Mouse (Mus musculus): ENCODE data around the gene Prkn. TPM values are rescaled to one million over a fixed set of nuclear protein-coding genes. Genes with fewer than 3 reads are reported as not detected.

Gene Prkn
- polyA plus RNA-seq, 1 experiment from 2014 or later: 0.68 TPM

GRCm38 (mm10) chr17:11664610-11665345 is 824.6 kb downstream of the Prkn start:
- Histone ChIP-seq H3K4me3 (peak overlapping the region; percentile 35), H3K9me3 (replicated peaks) (no peaks in the 10 kb centered on the region), H3K36me3 (no peaks in the 10 kb centered on the region), H3K4me1 (peaks cover 8% of the 10 kb centered on the region; the same call in 1 of the 2 replicates), H3K27me3 (ENCODE audit: low read depth, poor library complexity, severe bottlenecking) (0 out of 2 replicates have a peak, but pooled peaks cover 3% of the 10 kb centered on the region), H3K27ac (replicated peaks) (no peak overlapping the region)
- DNase-seq (ENCODE audit: low spot score): no peak
- 46% methylated on average over 20 of the region's 20 CpGs for WGBS

- Histone ChIP-seq H3K9me3 (replicated peaks) (no peaks in the 10 kb centered on the region), H3K27me3 (ENCODE audit: low read depth, poor library complexity, severe bottlenecking) (no peaks in the 10 kb centered on the region; the same call in 1 of the 2 replicates), H3K4me1 (no peaks in the 10 kb centered on the region), H3K4me3 (no peak overlapping the region), H3K27ac (replicated peaks) (no peak overlapping the region), H3K36me3 (no peaks in the 10 kb centered on the region)
- 93% methylated on average over 6 of the region's 6 CpGs for WGBS
- no peak for DNase-seq (ENCODE audit: low spot score)
Observed at GRCm38 (mm10) chr17:11679716-11680115, 839.5 kb downstream of the Prkn start.

- Histone ChIP-seq H3K4me1 (no peaks in the 10 kb centered on the region), H3K27me3 (ENCODE audit: low read depth, poor library complexity, severe bottlenecking) (no peaks in the 10 kb centered on the region; the same call in 1 of the 2 replicates), H3K27ac (replicated peaks) (no peak overlapping the region), H3K9me3 (replicated peaks) (no peaks in the 10 kb centered on the region), H3K36me3 (no peaks in the 10 kb centered on the region), H3K4me3 (no peak overlapping the region)
- no peak for DNase-seq (ENCODE audit: low spot score)
- 88% methylated on average over 9 of the region's 9 CpGs for WGBS
Observed at GRCm38 (mm10) chr17:11680456-11680855, 840.3 kb downstream of the Prkn start.

GRCm38 (mm10) chr17:11681825-11682372 is 841.7 kb downstream of the Prkn start:
- H3K27ac ChIP-seq (replicated peaks): no peak overlapping the region
- no peak for DNase-seq (ENCODE audit: low spot score)
- no peaks in the 10 kb centered on the region for H3K9me3 ChIP-seq (replicated peaks)
- WGBS: 52% methylated on average over 11 of the region's 11 CpGs
- no peaks in the 10 kb centered on the region for H3K36me3 ChIP-seq
- no peak overlapping the region for H3K4me3 ChIP-seq
- H3K27me3 ChIP-seq (ENCODE audit: low read depth, poor library complexity, severe bottlenecking): no peaks in the 10 kb centered on the region; the same call in 1 of the 2 replicates
- H3K4me1 ChIP-seq: no peaks in the 10 kb centered on the region

GRCm38 (mm10) chr17:11705005-11705404 is 864.8 kb downstream of the Prkn start:
- no peak for DNase-seq (ENCODE audit: low spot score)
- Histone ChIP-seq H3K27me3 (ENCODE audit: low read depth, poor library complexity, severe bottlenecking) (no peaks in the 10 kb centered on the region), H3K4me3 (no peak overlapping the region), H3K27ac (replicated peaks) (no peak overlapping the region), H3K36me3 (no peaks in the 10 kb centered on the region), H3K9me3 (replicated peaks) (no peaks in the 10 kb centered on the region), H3K4me1 (no peaks in the 10 kb centered on the region)
- WGBS: 81% methylated on average over 4 of the region's 4 CpGs

GRCm38 (mm10) chr17:11705761-11706160 is 865.6 kb downstream of the Prkn start:
- 93% methylated on average over 9 of the region's 9 CpGs for WGBS
- no peaks in the 10 kb centered on the region for H3K4me1 ChIP-seq
- no peaks in the 10 kb centered on the region for H3K9me3 ChIP-seq (replicated peaks)
- H3K4me3 ChIP-seq: no peak overlapping the region
- DNase-seq (ENCODE audit: low spot score): no peak
- no peak overlapping the region for H3K27ac ChIP-seq (replicated peaks)
- no peaks in the 10 kb centered on the region for H3K36me3 ChIP-seq
- no peaks in the 10 kb centered on the region for H3K27me3 ChIP-seq (ENCODE audit: low read depth, poor library complexity, severe bottlenecking)

- 89% methylated on average over 4 of the region's 4 CpGs for WGBS
- no peak overlapping the region for H3K27ac ChIP-seq (replicated peaks)
- no peak overlapping the region for H3K4me3 ChIP-seq
- no peaks in the 10 kb centered on the region for H3K9me3 ChIP-seq (replicated peaks)
- DNase-seq (ENCODE audit: low spot score): no peak
- H3K36me3 ChIP-seq: no peaks in the 10 kb centered on the region
- no peaks in the 10 kb centered on the region for H3K4me1 ChIP-seq
- H3K27me3 ChIP-seq (ENCODE audit: low read depth, poor library complexity, severe bottlenecking): no peaks in the 10 kb centered on the region
Observed at GRCm38 (mm10) chr17:11712066-11712465, 871.9 kb downstream of the Prkn start.

- 95% methylated on average over 6 of the region's 6 CpGs for WGBS
- no peaks in the 10 kb centered on the region for H3K27me3 ChIP-seq (ENCODE audit: low read depth, poor library complexity, severe bottlenecking)
- no peaks in the 10 kb centered on the region for H3K9me3 ChIP-seq (replicated peaks)
- H3K36me3 ChIP-seq: no peaks in the 10 kb centered on the region
- H3K27ac ChIP-seq (replicated peaks): no peak overlapping the region
- no peaks in the 10 kb centered on the region for H3K4me1 ChIP-seq
- no peak for DNase-seq (ENCODE audit: low spot score)
- H3K4me3 ChIP-seq: no peak overlapping the region
Observed at GRCm38 (mm10) chr17:11719801-11720200, 879.6 kb downstream of the Prkn start.

GRCm38 (mm10) chr17:11721906-11722305 is 881.7 kb downstream of the Prkn start:
- Histone ChIP-seq H3K36me3 (no peaks in the 10 kb centered on the region), H3K27ac (replicated peaks) (no peak overlapping the region), H3K4me1 (no peaks in the 10 kb centered on the region), H3K27me3 (ENCODE audit: low read depth, poor library complexity, severe bottlenecking) (no peaks in the 10 kb centered on the region), H3K9me3 (replicated peaks) (no peaks in the 10 kb centered on the region), H3K4me3 (no peak overlapping the region)
- 74% methylated on average over 5 of the region's 5 CpGs for WGBS
- DNase-seq (ENCODE audit: low spot score): no peak

- no peak overlapping the region for H3K27ac ChIP-seq (replicated peaks)
- 86% methylated on average over 1 of the region's 1 CpGs for WGBS
- no peaks in the 10 kb centered on the region for H3K27me3 ChIP-seq (ENCODE audit: low read depth, poor library complexity, severe bottlenecking)
- H3K36me3 ChIP-seq: no peaks in the 10 kb centered on the region
- no peak for DNase-seq (ENCODE audit: low spot score)
- no peaks in the 10 kb centered on the region for H3K9me3 ChIP-seq (replicated peaks)
- no peak overlapping the region for H3K4me3 ChIP-seq
- H3K4me1 ChIP-seq: no peaks in the 10 kb centered on the region
Observed at GRCm38 (mm10) chr17:11722478-11722877, 882.3 kb downstream of the Prkn start.

GRCm38 (mm10) chr17:11724135-11724534 is 884.0 kb downstream of the Prkn start:
- WGBS: 92% methylated on average over 3 of the region's 3 CpGs
- Histone ChIP-seq H3K4me1 (no peaks in the 10 kb centered on the region), H3K27me3 (ENCODE audit: low read depth, poor library complexity, severe bottlenecking) (no peaks in the 10 kb centered on the region), H3K4me3 (no peak overlapping the region), H3K36me3 (no peaks in the 10 kb centered on the region), H3K9me3 (replicated peaks) (no peaks in the 10 kb centered on the region), H3K27ac (replicated peaks) (no peak overlapping the region)
- DNase-seq (ENCODE audit: low spot score): no peak

GRCm38 (mm10) chr17:11727101-11727500 is 886.9 kb downstream of the Prkn start:
- Histone ChIP-seq H3K9me3 (replicated peaks) (no peaks in the 10 kb centered on the region), H3K4me1 (peaks cover 16% of the 10 kb centered on the region), H3K36me3 (no peaks in the 10 kb centered on the region), H3K27me3 (ENCODE audit: low read depth, poor library complexity, severe bottlenecking) (no peaks in the 10 kb centered on the region), H3K27ac (replicated peaks) (no peak overlapping the region), H3K4me3 (no peak overlapping the region)
- WGBS: 59% methylated on average over 1 of the region's 1 CpGs
- DNase-seq (ENCODE audit: low spot score): no peak

- no peak overlapping the region for H3K4me3 ChIP-seq
- 72% methylated on average over 2 of the region's 2 CpGs for WGBS
- peaks cover 16% of the 10 kb centered on the region for H3K4me1 ChIP-seq
- no peak overlapping the region for H3K27ac ChIP-seq (replicated peaks)
- no peaks in the 10 kb centered on the region for H3K27me3 ChIP-seq (ENCODE audit: low read depth, poor library complexity, severe bottlenecking)
- no peaks in the 10 kb centered on the region for H3K9me3 ChIP-seq (replicated peaks)
- DNase-seq (ENCODE audit: low spot score): no peak
- H3K36me3 ChIP-seq: no peaks in the 10 kb centered on the region
Observed at GRCm38 (mm10) chr17:11728294-11728693, 888.1 kb downstream of the Prkn start.

All from midbrain, embryonic 10.5 days (tissue).